Mouse (Mus musculus): Measurements from ENCODE around the gene Tnik.

The Tnik gene

GRCm38 (mm10) chr3:28263002-28263947, at the start of gene Tnik:
Gene Tnik, plus strand, starts transcription at chr3:28263214.
- DNase-seq (ENCODE audit: low spot score): peak; percentile 59

GRCm38 (mm10) chr3:28214886-28215311, 48.1 kb upstream of the Tnik start:
- no peak for DNase-seq (ENCODE audit: low spot score)

- DNase-seq (ENCODE audit: low spot score): no peak
Observed at GRCm38 (mm10) chr3:28217001-28217400, 46.0 kb upstream of the Tnik start.

- DNase-seq (ENCODE audit: low spot score): no peak
Observed at GRCm38 (mm10) chr3:28219533-28219932, 43.5 kb upstream of the Tnik start.

GRCm38 (mm10) chr3:28219964-28220363, 43.0 kb upstream of the Tnik start:
- no peak for DNase-seq (ENCODE audit: low spot score)

GRCm38 (mm10) chr3:28224437-28225356, 38.3 kb upstream of the Tnik start:
- DNase-seq (ENCODE audit: low spot score): no peak

- DNase-seq (ENCODE audit: low spot score): no peak
Observed at GRCm38 (mm10) chr3:28225357-28225905, 37.6 kb upstream of the Tnik start.

- DNase-seq (ENCODE audit: low spot score): no peak
Observed at GRCm38 (mm10) chr3:28226181-28226580, 36.8 kb upstream of the Tnik start.

GRCm38 (mm10) chr3:28228930-28229329, 34.1 kb upstream of the Tnik start:
- no peak for DNase-seq (ENCODE audit: low spot score)

GRCm38 (mm10) chr3:28229503-28229902, 33.5 kb upstream of the Tnik start:
- DNase-seq (ENCODE audit: low spot score): no peak

GRCm38 (mm10) chr3:28232885-28233284, 30.1 kb upstream of the Tnik start:
- DNase-seq (ENCODE audit: low spot score): no peak

- DNase-seq (ENCODE audit: low spot score): no peak
Observed at GRCm38 (mm10) chr3:28234179-28234578, 28.8 kb upstream of the Tnik start.

- no peak for DNase-seq (ENCODE audit: low spot score)
Observed at GRCm38 (mm10) chr3:28236689-28237088, 26.3 kb upstream of the Tnik start.

- no peak for DNase-seq (ENCODE audit: low spot score)
Observed at GRCm38 (mm10) chr3:28238136-28238535, 24.9 kb upstream of the Tnik start.

- DNase-seq (ENCODE audit: low spot score): no peak
Observed at GRCm38 (mm10) chr3:28242561-28242960, 20.5 kb upstream of the Tnik start.

GRCm38 (mm10) chr3:28244244-28244890, 18.6 kb upstream of the Tnik start:
- DNase-seq (ENCODE audit: low spot score): no peak

GRCm38 (mm10) chr3:28248255-28248957, 14.6 kb upstream of the Tnik start:
- no peak for DNase-seq (ENCODE audit: low spot score)

- DNase-seq (ENCODE audit: low spot score): no peak
Observed at GRCm38 (mm10) chr3:28255711-28256110, 7.3 kb upstream of the Tnik start.

- DNase-seq (ENCODE audit: low spot score): peak; percentile 65
Observed at GRCm38 (mm10) chr3:28262371-28263001, 528 bp upstream of the Tnik start.

GRCm38 (mm10) chr3:28263948-28264840, 1.2 kb downstream of the Tnik start:
- peak; percentile 9 for DNase-seq (ENCODE audit: low spot score)

Measured in ovary, postnatal 36 days (tissue).